Mouse (Mus musculus) kidney, postnatal 36 days (tissue): ENCODE measurements around the gene Tkfc.
"Not testable (repeated sequence)": the region's sequence is repeated elsewhere in the genome, so short reads cannot be mapped to it uniquely, and the experiment has no call there.

ENCODE experiments used
- DNase-seq, 2 experiments: peaks; one replicate each; pipeline ENCODE4 v3.0.0; 2021 to 2022; ENCODE audit warnings: mixed read lengths in 2 of 2

Gene Tkfc

DNA sequence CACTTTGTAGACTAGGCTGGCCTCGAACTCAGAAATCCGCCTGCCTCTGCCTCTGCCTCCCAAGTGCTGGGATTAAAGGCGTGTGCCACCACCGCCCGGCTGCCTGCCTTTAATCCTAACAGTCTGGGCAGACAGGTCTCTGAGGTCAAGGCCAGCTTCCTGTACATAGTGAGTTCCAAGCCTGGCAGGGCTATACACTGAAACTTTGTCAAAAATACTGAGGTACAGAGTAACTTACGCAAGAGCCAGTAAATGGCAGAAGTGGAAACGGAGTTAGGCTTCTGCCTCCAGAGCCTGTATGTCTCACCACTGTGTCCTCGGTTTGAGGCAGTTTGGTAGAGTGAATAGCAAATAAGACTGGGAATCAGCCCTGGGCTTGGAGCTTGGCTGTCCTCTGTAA, 18.2 kb downstream of the Tkfc start:
- DNase-seq: no peak

DNA sequence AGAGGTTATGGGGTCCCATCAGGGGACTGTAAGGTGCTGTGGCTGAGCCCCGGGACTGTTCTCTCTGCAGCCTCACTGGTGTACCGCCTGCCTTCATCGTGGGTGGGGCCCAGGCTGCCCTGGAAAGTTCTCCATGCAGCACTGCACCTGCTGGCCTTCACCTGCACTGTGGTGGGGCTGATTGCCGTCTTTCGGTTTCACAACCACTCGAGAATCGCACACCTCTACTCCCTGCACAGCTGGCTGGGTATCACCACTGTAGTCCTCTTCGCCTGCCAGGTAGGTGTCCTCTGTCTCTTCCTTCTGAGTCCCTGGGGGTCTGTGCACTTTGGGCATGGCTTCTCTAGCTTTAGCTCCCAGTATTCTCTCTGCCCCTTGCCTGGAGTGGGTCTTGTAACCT, 20.3 kb downstream of the Tkfc start:
- no peak for DNase-seq

DNA sequence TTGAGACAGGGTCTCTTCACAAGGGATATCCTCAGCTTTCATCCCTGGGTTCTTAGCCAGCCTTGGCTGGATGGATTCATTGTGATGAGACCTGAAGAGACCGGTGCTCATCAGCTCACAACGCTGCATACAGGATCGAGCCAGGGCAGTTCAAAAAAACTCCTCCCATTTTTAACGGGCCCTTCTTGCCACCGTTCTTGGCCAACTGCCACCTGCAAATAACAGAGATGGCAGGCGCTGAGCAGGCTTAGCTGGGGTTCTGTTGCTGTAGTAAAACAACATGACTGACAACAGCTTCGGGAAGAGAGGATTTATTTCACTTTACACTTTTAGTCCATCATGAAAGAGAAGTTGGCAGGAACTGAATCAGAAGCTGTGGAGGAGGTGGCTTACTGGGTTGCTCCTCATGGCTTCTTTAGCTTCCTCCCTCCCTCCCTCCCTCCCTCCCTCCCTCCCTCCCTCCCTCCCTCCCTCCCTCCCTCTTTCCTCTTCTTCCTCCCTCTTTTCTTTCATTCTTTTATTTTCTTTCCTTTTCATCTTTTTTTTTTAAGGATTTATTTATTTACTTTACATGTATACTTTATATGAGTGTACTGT, 21.8 kb downstream of the Tkfc start:
- DNase-seq: no peak

DNA sequence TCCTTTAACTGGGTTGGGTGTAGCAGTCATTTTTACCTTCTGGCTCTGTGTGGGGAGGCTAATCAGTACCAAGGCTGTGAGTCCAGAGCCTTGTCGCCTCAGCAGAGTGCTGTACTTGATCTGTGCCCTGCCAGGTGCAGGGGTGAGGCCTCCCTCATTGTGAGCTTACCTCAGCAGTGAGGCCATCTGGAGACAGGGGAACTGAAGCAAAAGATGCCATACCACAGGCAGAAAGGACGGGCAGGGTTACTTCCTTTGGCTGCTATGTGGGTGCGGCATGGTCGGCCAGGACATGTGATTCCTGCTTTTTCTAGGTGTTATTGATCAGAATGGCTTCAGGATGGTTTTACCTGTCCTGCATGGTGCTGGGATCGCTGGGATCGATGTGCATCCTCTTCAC, 23.5 kb downstream of the Tkfc start:
- DNase-seq: no peak

DNA sequence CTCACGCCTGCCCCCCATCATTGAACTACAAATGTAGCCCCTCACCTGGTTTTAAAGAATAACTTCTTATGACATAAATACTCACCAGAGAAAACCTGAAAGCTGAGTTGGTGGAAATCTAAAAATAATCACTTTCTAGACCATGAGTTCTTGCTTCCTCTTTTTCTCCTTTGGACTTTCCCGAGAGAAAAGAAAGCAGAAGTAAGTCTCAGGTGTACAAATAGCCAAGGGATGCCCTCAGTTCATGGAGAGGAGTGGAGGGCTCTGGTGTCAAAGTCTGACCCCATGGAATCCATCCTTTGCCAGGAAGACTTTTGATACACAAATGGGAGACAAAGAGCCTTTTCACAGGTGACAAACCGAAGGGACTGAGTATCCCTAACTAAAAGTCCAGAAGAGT, 24.7 kb downstream of the Tkfc start:
- DNase-seq: no peak

DNA sequence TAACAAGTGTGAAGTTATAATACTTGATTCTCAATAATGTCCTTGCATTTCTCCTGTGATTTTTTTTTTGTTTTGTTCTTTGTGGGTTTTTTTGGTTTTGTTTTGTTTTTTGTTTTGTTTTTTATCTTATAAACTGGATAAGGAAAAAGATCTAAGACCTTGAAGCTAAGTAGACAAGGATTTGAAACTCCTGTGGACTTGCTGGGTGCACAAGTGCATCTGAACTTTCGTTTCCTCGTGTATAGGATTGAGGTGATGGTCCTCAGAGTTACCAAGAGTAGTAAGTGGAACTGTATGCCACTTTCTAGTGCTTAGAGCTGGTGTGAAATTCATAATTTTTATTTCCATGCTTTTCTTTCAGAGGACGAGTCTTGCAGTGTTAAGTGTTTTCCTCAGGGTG, 25.4 kb downstream of the Tkfc start:
- no peak for DNase-seq

DNA sequence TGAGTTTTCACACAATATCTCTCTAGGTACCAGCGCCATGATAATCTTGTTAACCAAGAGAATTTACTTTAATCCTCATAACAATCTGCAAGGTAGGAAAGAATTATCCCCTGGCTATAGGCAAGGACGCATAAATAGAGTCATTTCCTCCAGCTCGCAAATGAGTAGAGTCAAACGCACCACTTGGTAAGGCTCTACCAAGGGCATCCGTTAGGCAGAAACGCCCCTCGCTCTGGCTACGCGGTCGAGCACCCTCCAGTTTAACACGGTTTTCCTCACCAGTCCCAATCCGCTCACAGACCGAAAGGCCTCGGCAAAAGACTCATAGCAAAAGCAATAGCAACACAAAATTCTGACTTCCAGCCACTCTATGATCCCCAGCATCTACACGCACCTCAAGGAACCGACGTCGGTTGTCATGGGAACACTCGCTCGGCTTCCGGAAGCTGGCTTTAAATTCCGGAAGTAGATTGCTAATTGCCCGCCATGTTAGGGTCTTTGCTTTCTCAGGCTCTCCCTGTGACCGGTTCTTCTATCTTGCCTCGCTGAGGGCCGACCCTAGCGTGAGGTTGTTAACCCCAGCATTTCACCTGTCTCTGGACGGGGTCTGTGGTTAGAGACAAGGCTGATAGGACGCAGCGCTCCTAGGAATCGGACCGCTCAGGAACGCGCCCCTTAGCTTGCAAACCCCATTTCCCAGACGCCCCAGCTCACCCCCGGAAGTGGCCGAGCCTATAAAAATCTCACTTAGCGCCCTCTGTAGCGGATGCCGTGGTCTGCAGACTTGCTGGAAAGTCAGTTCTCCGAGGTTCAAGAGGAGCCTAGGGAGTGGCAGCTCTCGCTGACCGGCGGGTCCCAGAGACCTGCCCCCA, 28.5 kb downstream of the Tkfc start, which contains the start of the genes Cyb561a3 and Tmem138:
Cyb561a3 (plus strand) TSS at position 483 of the 872 bp plus-strand sequence.
Tmem138 (minus strand) TSS at position 673 of the 872 bp plus-strand sequence.
- peak; percentile 94 to 95 for DNase-seq

DNA sequence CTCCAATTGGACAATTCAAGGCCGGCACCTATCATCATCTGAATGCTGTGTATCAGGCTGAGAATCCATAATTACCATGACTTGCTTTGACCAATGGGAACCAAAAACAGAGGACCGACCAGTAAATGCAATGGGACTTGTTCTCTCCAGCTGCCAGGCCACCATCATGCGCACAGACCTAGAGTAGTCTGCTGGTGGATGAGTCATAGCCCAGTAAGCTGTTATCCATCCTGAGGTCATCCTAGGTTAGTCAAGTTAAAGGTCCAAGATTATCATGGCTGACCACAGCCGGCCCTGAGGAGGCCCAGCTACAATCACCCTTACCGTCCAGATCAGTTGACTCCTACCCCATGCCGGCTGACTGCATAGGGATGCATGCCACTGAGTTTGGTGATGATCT, 35.8 kb downstream of the Tkfc start:
- no peak for DNase-seq

DNA sequence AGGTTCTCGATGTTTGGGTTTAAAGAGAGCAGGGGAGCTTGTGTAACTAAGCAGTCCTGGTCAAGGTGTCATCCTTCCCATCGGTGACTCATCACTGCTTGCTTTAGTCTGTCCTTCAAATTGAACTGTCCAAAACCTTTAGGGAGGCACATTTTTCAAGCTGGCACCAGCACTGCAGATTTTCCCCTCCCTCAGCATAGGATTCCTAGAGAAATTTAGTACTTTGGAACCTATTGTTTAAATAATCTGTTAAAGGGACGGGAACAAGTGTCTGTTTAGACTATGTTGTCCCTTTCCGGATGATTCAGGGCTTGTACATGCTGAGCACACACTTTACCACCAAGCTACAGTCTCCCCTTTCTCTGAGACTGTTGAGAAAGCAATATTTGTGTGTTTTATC, 40.2 kb downstream of the Tkfc start:
- DNase-seq: no peak

DNA sequence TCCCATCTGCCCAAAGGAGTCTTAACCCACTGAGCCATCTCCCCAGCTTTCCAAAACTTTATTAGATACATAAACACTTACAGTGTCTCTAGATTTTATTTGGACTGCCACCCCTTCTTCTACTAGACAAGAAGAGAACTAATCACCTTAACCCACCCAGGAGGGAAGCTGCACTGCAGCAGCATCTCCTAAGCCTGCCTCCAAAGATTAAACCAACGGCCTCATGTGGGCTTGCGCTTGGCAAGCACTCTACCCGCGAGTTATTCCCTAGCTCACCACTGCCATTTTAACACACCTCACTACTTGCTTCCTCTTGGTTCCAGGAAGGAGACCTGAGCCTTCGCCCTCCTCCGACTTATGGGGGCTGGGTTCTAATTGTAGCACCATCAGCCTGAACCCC, 41.2 kb downstream of the Tkfc start:
- no peak for DNase-seq

DNA sequence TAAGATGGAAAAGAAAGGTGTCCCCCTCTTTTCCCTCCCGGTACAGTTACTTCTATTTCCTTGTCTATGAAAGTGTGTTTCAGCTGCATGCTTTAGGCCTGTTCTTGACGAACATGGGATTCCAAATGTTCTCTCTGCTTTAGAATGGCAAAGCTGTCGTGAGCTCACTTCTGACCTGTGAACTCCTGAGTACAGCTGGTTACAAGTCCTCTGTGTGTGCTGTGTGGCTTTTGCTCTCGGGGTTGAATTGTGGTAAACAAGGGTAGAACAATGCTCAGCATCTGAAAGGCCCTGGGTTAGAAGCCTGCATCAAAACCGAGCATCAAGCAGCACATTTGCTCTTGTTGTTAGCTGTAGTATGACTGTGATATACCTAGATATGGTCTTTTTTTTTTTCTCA, 43.1 kb downstream of the Tkfc start:
- DNase-seq: no peak

DNA sequence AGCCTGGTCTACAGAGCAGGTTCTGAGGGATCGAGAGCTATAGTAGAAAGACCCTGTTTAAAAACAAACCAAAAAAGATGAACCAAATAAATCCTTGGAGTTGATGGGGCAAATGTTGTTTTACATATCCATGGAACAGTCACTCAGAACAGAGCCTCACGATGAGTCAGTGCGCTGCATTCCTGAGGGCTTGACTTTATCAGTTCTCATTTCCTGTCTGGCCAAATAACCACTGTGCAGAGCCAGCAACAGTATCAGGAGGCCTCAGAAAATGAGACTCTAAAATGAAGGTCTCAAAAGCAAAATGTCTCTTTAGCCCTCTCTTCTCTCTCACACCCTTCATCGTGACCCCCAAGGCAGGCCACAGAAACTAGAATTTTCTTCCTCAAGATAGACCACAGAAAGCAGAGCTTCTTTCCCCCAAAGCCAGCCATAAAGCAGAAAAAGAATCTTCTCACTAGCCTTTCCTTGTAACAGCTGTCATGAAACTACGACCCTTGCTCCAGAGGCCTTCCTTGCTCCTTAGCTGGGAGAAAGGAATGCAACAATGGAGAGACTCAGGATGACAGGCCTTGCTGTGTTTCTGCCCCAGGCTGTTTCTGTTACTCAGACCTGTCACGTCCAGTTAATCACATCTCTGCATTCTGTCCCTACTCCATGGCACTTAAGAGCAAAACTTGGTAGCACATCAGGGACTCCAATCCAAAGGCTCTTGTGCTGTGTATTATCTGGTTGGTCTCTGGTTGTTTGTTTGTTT, 43.7 kb downstream of the Tkfc start:
- peak in 1 of 2 experiments; percentile 12 for DNase-seq

DNA sequence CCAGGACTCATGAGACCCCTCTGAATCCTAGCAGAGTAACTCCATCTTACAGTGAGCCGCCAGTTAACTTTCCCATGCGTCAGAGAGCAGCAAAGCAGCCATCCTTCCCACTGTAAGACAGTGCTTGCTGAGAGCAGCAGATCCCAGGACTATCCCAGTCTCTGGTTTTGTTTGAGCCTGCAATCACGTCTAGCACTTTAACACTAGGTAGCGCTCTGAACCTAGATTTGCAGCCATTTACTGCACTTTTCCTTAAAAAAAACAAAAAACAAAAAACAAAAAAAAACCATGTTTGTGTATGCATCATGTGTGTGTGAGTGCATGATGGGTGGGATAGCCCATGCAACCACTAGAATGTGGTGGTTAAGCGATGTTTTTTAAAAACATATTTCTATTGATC, 45.3 kb downstream of the Tkfc start:
- DNase-seq: peak in 1 of 2 experiments; percentile 12

DNA sequence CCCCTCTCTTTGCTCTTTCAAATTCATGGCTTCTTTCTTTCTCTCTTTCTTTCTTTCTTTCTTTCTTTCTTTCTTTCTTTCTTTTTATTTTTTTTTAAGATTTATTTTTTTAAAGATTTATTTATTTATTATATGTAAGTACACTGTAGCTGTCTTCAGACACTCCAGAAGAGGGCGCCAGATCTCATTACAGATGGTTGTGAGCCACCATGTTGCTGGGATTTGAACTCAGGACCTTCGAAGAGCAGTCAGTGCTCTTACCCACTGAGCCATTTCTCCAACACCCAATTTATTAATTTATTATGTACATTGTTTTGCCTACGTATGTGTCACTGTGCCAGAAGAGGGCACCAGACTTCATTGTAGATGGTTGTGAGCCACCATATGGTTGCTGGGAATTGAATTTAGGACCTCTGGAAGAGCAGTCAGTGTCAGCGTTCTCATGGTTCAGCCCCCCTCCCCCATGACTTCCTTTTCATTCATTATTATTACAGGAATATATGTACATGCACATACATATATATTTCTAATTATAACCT, 47.5 kb downstream of the Tkfc start:
- not testable (repeated sequence) for DNase-seq

DNA sequence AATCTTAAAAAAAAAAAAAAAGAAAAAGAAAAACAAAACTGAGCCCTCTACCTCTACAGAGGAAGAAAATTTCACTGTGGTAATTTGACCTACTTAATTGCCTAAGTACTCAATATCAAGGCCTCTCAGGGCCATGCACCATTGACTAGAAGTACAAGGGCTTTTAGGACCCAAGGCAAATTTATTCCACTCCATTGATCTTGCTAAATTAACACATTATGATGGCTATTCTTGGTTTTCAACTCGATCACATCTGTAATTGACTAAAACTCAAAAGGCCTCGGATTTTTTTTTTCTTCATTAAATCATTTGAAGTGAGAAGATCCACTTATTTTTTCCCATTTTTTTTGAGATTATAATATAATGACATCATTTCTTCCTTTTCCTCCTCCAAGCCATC, 48.0 kb downstream of the Tkfc start:
- DNase-seq: no peak

DNA sequence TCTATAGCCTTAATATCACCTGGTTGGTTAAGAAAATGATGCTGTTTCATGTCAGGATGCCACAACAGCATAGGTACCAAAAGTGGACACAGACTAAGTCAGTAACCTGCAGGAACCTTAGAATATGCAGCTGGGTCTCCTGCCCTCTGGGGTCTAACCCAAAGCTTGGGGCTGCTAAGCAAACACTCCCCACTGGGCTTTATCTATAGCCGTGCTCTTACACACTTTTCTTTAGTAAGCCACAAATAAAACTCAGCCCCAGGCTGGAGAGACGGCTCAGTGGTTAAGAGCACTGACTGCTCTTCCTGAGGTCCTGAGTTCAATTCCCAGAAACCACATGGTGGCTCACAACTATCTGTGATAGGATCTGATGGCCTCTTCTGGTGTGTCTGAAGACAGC, 48.5 kb downstream of the Tkfc start:
- DNase-seq: no peak

DNA sequence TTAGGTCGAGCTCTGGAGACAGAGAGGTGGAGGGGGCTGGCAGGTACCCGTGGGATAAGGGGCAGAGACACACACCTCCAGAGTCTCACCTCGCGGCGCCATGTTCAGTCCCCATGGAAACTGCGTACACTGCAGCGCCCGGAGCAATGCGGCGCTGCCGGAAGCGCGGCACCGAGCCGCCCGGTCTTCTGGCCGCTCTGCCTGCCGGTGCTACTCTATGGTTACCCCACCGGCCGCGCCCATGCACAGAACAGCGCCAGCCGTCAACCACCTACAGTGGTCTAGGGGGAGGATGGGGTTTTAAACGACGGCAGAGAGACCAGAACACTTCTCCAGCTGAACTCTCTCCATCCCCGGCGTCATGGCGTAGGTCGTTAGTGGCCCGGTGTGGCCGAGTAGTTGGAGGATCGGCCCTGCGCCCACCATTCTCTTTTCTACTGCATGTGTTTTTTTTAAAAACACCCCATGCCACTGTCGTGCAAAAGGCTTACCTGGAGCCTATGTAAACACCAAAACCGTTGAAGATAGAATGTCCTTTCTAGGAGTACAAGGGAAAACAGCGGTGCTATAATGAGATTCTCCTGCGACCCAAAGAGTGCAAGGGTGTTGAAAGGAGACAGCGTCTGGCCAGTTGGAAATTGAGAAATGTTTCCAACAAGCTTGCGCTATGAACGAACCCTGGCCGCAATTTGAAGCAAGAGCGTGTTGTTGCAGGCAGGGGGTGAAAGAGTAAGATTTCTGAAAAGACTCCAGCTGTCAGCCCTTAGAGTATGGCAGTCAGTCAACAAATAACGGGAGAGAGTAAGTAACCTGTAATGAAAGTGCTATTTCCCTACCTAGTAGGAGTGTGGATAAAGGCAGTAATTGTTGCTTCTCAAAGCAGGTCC, 49.6 kb downstream of the Tkfc start, which contains the start of gene Tmem216:
Tmem216 (minus strand) TSS at position 615 of the 887 bp plus-strand sequence.
- DNase-seq: peak; percentile 86 to 92

DNA sequence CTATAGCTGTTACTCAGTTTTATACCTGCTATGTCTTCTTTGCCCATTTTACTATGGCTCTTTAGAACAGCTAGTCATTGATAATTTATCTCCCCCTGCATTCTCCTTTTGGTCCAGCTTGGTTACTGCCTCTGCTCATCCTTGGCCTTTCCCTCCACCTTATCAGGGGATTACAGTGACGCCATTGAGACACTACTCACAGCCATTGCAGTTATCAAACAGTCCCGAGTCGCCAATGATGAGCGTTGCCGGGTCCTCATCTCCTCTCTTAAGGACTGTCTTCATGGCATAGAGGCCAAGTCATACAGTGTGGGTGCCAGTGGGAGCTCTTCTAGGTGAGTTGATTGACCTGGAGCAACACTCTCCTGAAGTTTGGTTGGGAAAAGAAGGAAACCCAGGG, 66.0 kb downstream of the Tkfc start:
- no peak for DNase-seq
